Mouse (Mus musculus): Measurements from ENCODE around the gene C1qtnf7. TPM values are rescaled to one million over a fixed set of nuclear protein-coding genes. Genes with fewer than 3 reads are reported as not detected.

Gene C1qtnf7
- polyA plus RNA-seq, 1 experiment, result not detected

DNA sequence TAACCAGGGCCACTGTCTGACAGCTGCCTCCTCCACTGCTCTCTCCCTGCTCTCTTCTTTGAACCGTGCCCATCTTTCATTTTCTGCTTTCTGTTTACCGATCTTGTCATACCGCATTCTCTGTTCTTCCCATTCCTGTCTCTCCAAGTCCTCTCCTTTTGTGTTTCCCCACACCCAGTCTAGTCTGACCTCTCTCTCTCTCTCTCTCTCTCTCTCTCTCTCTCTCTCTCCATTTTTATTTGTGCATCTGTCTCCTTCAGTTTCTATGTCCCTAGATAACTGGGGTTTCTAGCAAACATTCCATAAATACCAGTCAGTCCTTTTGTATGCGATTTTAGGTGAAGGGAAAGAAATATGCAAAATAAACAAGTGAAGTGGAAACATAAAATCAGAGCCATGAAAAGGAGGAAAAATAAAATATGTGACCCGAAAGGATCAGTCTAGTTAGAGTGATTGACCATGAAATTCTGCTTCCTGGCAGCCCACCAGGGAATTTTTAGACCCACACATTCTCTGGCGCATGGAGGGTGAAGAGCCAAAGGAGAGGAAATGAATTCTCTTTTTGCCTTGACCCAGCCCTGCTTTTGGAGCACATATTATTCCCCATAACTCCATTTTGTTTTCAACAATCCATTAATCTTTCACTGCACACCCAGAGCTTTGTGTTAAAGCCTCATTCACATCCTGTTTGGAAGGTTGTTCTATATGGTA is 11.7 kb downstream of the C1qtnf7 start:
- no peaks in the 10 kb centered on the region for H3K27me3 ChIP-seq (ENCODE audit: control insufficient read depth, insufficient read depth, insufficient read length)
- H3K79me2 ChIP-seq (ENCODE audit: control insufficient read depth, insufficient read depth), result no peaks in the 10 kb centered on the region
- no peaks in the 10 kb centered on the region for H3K36me3 ChIP-seq (ENCODE audit: control insufficient read depth, insufficient read depth)
- no peak overlapping the region for H3ac ChIP-seq (ENCODE audit: control insufficient read depth, insufficient read length, low read depth)
- no peaks in the 10 kb centered on the region for H3K79me3 ChIP-seq (ENCODE audit: low read depth)
- TF ChIP-seq FOSL1 (IDR thresholded peaks at IDR 0.05; ENCODE audit: insufficient read depth, low read length, poor library complexity, severe bottlenecking), result no peak
- no peak for TF ChIP-seq CEBPB (IDR thresholded peaks at IDR 0.05; ENCODE audit: low read depth)
- no peak for TF ChIP-seq MYOD1 (IDR thresholded peaks at IDR 0.05; ENCODE audit: control insufficient read depth, insufficient read length, low read depth)
- no peak for TF ChIP-seq MYOG (IDR thresholded peaks at IDR 0.05; ENCODE audit: control insufficient read depth, extremely low read depth, insufficient read length)
- TF ChIP-seq CTCF (IDR thresholded peaks at IDR 0.05; ENCODE audit: control insufficient read depth, insufficient read depth, insufficient read length), result no peak
- TF ChIP-seq USF1 (IDR thresholded peaks at IDR 0.05; ENCODE audit: low read depth), result no peak
- TF ChIP-seq MAX (IDR thresholded peaks at IDR 0.05), result no peak
- no peak overlapping the region for H3K4me3 ChIP-seq (ENCODE audit: insufficient read depth, poor library complexity, severe bottlenecking)

DNA sequence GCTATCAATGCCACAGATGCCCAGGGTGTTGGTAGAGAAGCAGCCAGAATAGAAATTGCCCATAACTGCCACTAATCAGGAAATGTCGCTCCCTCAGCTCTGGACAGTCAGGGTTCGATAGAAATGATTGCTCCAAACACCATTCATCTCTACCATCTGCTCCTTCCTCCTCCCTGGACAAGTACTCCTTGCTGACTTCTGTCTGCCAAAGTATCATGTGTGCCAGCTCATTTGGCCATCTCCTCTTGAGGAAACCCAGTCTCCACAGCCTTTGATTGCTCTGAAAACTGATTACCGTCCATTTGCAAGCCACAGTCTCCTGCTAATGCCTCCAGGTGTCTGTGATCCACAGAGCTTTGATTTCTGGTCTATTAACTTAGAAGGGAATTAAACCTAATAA is 14.8 kb downstream of the C1qtnf7 start:
- Histone ChIP-seq H3ac (ENCODE audit: control insufficient read depth, insufficient read length, low read depth) (no peak overlapping the region), H3K27me3 (ENCODE audit: control insufficient read depth, insufficient read depth, insufficient read length) (no peaks in the 10 kb centered on the region), H3K36me3 (ENCODE audit: control insufficient read depth, insufficient read depth) (no peaks in the 10 kb centered on the region), H3K4me3 (ENCODE audit: insufficient read depth, poor library complexity, severe bottlenecking) (no peak overlapping the region), H3K79me3 (ENCODE audit: low read depth) (no peaks in the 10 kb centered on the region), H3K79me2 (ENCODE audit: control insufficient read depth, insufficient read depth) (no peaks in the 10 kb centered on the region)
- no peak for TF ChIP-seq MYOG (IDR thresholded peaks at IDR 0.05; ENCODE audit: control insufficient read depth, extremely low read depth, insufficient read length)
- TF ChIP-seq USF1 (IDR thresholded peaks at IDR 0.05; ENCODE audit: low read depth), result no peak
- no peak for TF ChIP-seq CEBPB (IDR thresholded peaks at IDR 0.05; ENCODE audit: low read depth)
- TF ChIP-seq FOSL1 (IDR thresholded peaks at IDR 0.05; ENCODE audit: insufficient read depth, low read length, poor library complexity, severe bottlenecking), result no peak
- TF ChIP-seq CTCF (IDR thresholded peaks at IDR 0.05; ENCODE audit: control insufficient read depth, insufficient read depth, insufficient read length), result no peak
- no peak for TF ChIP-seq MYOD1 (IDR thresholded peaks at IDR 0.05; ENCODE audit: control insufficient read depth, insufficient read length, low read depth)
- TF ChIP-seq MAX (IDR thresholded peaks at IDR 0.05), result no peak

DNA sequence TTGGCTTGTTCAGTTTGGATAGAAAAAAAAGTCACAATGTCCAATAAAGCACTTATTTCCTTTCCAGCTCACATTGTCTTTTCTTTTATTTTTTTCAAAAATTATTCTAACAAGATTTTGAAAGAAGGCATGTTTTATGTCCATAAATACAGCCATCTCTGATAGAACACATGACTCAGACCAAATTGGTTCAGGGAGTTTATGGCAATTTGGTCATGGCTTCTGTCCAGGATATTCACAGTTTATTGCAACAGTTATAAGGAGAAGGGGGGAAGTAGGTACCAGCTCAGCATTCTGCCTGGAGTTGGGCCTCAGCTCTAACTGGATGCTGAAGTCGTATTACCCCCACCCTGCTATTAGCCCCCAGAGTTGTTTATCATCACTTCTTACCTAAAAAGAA is 15.5 kb downstream of the C1qtnf7 start:
- no peaks in the 10 kb centered on the region for H3K36me3 ChIP-seq (ENCODE audit: control insufficient read depth, insufficient read depth)
- TF ChIP-seq CEBPB (IDR thresholded peaks at IDR 0.05; ENCODE audit: low read depth) (no peak), CTCF (IDR thresholded peaks at IDR 0.05; ENCODE audit: control insufficient read depth, insufficient read depth, insufficient read length) (no peak), MYOG (IDR thresholded peaks at IDR 0.05; ENCODE audit: control insufficient read depth, extremely low read depth, insufficient read length) (no peak), MAX (IDR thresholded peaks at IDR 0.05) (no peak), USF1 (IDR thresholded peaks at IDR 0.05; ENCODE audit: low read depth) (no peak), MYOD1 (IDR thresholded peaks at IDR 0.05; ENCODE audit: control insufficient read depth, insufficient read length, low read depth) (no peak), FOSL1 (IDR thresholded peaks at IDR 0.05; ENCODE audit: insufficient read depth, low read length, poor library complexity, severe bottlenecking) (no peak)
- no peak overlapping the region for H3ac ChIP-seq (ENCODE audit: control insufficient read depth, insufficient read length, low read depth)
- H3K79me2 ChIP-seq (ENCODE audit: control insufficient read depth, insufficient read depth), result no peaks in the 10 kb centered on the region
- no peak overlapping the region for H3K4me3 ChIP-seq (ENCODE audit: insufficient read depth, poor library complexity, severe bottlenecking)
- H3K79me3 ChIP-seq (ENCODE audit: low read depth), result no peaks in the 10 kb centered on the region
- no peaks in the 10 kb centered on the region for H3K27me3 ChIP-seq (ENCODE audit: control insufficient read depth, insufficient read depth, insufficient read length)

DNA sequence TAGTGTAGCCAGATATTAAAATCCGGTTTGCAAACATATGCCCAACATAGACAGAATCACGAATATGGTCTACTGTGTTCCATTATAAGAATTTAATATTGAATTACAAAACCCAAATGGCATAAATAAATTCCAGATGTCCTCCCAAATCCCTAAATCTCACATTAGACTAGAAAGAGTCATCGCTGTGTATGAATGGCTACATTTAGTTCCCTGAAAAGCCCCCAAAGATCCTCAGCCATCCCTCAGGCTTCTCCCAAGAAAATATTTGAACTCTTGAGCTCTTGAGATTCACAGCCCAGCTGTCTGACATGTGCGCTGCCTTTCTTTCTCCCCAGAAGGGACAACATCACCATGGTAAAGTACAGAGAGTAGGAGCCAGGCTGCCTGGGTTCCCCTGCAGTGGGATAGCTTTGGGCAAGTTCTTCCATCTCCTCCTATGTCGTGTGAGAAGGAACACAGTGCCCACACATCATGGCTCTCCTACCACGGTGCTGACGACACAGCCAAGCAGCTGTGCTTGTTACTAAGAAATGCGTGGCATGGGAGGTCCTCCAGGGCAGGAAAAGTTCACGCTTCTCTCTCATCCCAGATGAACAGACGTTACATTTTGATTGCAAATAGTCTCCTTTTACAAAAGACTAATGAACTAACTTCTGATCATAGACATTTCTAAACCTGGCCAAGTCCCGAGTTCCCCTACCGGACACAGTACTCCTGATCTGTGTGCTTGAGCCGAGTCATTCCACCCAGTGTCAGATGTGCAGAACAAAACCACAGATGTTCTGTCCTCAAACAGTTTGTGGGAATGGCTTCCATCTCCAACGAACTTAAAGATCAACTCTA is 23.2 kb downstream of the C1qtnf7 start:
- Histone ChIP-seq H3ac (ENCODE audit: control insufficient read depth, insufficient read length, low read depth) (no peak overlapping the region), H3K36me3 (ENCODE audit: control insufficient read depth, insufficient read depth) (no peaks in the 10 kb centered on the region), H3K4me3 (ENCODE audit: insufficient read depth, poor library complexity, severe bottlenecking) (no peak overlapping the region), H3K79me2 (ENCODE audit: control insufficient read depth, insufficient read depth) (no peaks in the 10 kb centered on the region), H3K27me3 (ENCODE audit: control insufficient read depth, insufficient read depth, insufficient read length) (no peaks in the 10 kb centered on the region), H3K79me3 (ENCODE audit: low read depth) (no peaks in the 10 kb centered on the region)
- TF ChIP-seq MYOG (IDR thresholded peaks at IDR 0.05; ENCODE audit: control insufficient read depth, extremely low read depth, insufficient read length), result no peak
- no peak for TF ChIP-seq CTCF (IDR thresholded peaks at IDR 0.05; ENCODE audit: control insufficient read depth, insufficient read depth, insufficient read length)
- TF ChIP-seq MAX (IDR thresholded peaks at IDR 0.05), result no peak
- TF ChIP-seq FOSL1 (IDR thresholded peaks at IDR 0.05; ENCODE audit: insufficient read depth, low read length, poor library complexity, severe bottlenecking), result no peak
- no peak for TF ChIP-seq CEBPB (IDR thresholded peaks at IDR 0.05; ENCODE audit: low read depth)
- no peak for TF ChIP-seq MYOD1 (IDR thresholded peaks at IDR 0.05; ENCODE audit: control insufficient read depth, insufficient read length, low read depth)
- no peak for TF ChIP-seq USF1 (IDR thresholded peaks at IDR 0.05; ENCODE audit: low read depth)

DNA sequence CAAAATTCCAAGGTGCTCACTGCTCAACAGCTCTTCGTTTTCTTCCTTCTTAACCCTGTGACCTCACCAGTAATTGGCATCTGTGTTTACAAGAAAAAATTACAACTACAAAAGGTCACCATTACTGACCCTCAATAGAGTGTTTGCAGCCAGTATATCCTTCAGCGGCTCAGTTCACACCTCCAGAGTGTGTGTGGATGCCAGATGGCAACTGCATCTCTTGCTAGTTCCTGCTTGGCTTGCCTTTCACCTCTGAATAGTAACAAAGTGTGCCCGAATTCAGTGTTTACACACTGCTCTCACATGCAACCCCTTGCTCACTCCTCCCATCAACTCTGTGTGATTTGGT is 23.8 kb downstream of the C1qtnf7 start:
- Histone ChIP-seq H3K79me3 (ENCODE audit: low read depth) (no peaks in the 10 kb centered on the region), H3K27me3 (ENCODE audit: control insufficient read depth, insufficient read depth, insufficient read length) (no peaks in the 10 kb centered on the region), H3ac (ENCODE audit: control insufficient read depth, insufficient read length, low read depth) (no peak overlapping the region), H3K4me3 (ENCODE audit: insufficient read depth, poor library complexity, severe bottlenecking) (no peak overlapping the region), H3K36me3 (ENCODE audit: control insufficient read depth, insufficient read depth) (no peaks in the 10 kb centered on the region), H3K79me2 (ENCODE audit: control insufficient read depth, insufficient read depth) (no peaks in the 10 kb centered on the region)
- TF ChIP-seq CEBPB (IDR thresholded peaks at IDR 0.05; ENCODE audit: low read depth), result no peak
